Mouse (Mus musculus): ENCODE data around the gene Stk31. TPM values are rescaled to one million over a fixed set of nuclear protein-coding genes. Genes with fewer than 3 reads are reported as not detected.

Gene Stk31
- polyA plus RNA-seq (2015; fragmentation: Nextera tagmentation; extraction: Ambion mirVana): 0.11 and 0.20 TPM in 2 replicates

- H3K4me2 ChIP-seq (ENCODE audit: low read length): no peak within 1 kb of the TSS
- H3K36me3 ChIP-seq (ENCODE audit: control insufficient read depth, insufficient read depth, low read length): no peaks in the 10 kb centered on the region
- H3K9ac ChIP-seq (ENCODE audit: low read depth, low read length): no peak within 1 kb of the TSS
- WGBS: 91% methylated on average over 34 of the region's 34 CpGs
- no peaks in the 10 kb centered on the region for H3K4me1 ChIP-seq (ENCODE audit: control insufficient read depth, insufficient read depth, low read length)
- no peaks in the 10 kb centered on the region for H3K27me3 ChIP-seq (ENCODE audit: control insufficient read depth, insufficient read depth, low read depth, low read length)
- no peak within 1 kb of the TSS for H3K4me3 ChIP-seq (ENCODE audit: low read depth, low read length)
- ATAC-seq: no peak
- H3K27ac ChIP-seq (ENCODE audit: low read length): no peak within 1 kb of the TSS
- no peaks in the 10 kb centered on the region for H3K9me3 ChIP-seq (replicated peaks; ENCODE audit: control insufficient read depth, low read length, poor library complexity, severe bottlenecking)
Observed at GRCm38 (mm10) chr6:49395316-49395715, at the start of gene Stk31. Stk31 (plus strand) TSS chr6:49395604.

GRCm38 (mm10) chr6:49349826-49350225, 45.6 kb upstream of the Stk31 start:
- no peak overlapping the region for H3K4me3 ChIP-seq (ENCODE audit: low read depth, low read length)
- no peaks in the 10 kb centered on the region for H3K4me1 ChIP-seq (ENCODE audit: control insufficient read depth, insufficient read depth, low read length)
- WGBS: 94% methylated on average over 7 of the region's 7 CpGs
- ATAC-seq: no peak
- H3K9me3 ChIP-seq (replicated peaks; ENCODE audit: control insufficient read depth, low read length, poor library complexity, severe bottlenecking): no peaks in the 10 kb centered on the region
- H3K27me3 ChIP-seq (ENCODE audit: control insufficient read depth, insufficient read depth, low read depth, low read length): no peaks in the 10 kb centered on the region
- no peak overlapping the region for H3K27ac ChIP-seq (ENCODE audit: low read length)
- no peak overlapping the region for H3K9ac ChIP-seq (ENCODE audit: low read depth, low read length)
- no peaks in the 10 kb centered on the region for H3K36me3 ChIP-seq (ENCODE audit: control insufficient read depth, insufficient read depth, low read length)
- no peak overlapping the region for H3K4me2 ChIP-seq (ENCODE audit: low read length)

- H3K4me3 ChIP-seq (ENCODE audit: low read depth, low read length): no peak overlapping the region
- ATAC-seq: no peak
- H3K36me3 ChIP-seq (ENCODE audit: control insufficient read depth, insufficient read depth, low read length): no peaks in the 10 kb centered on the region
- H3K27ac ChIP-seq (ENCODE audit: low read length): no peak overlapping the region
- no peaks in the 10 kb centered on the region for H3K27me3 ChIP-seq (ENCODE audit: control insufficient read depth, insufficient read depth, low read depth, low read length)
- H3K4me2 ChIP-seq (ENCODE audit: low read length): no peak overlapping the region
- H3K9me3 ChIP-seq (replicated peaks; ENCODE audit: control insufficient read depth, low read length, poor library complexity, severe bottlenecking): no peaks in the 10 kb centered on the region
- WGBS: 87% methylated on average over 3 of the region's 3 CpGs
- no peak overlapping the region for H3K9ac ChIP-seq (ENCODE audit: low read depth, low read length)
- H3K4me1 ChIP-seq (ENCODE audit: control insufficient read depth, insufficient read depth, low read length): no peaks in the 10 kb centered on the region
Observed at GRCm38 (mm10) chr6:49354613-49355012, 40.8 kb upstream of the Stk31 start.

GRCm38 (mm10) chr6:49355171-49355570, 40.2 kb upstream of the Stk31 start:
- H3K4me2 ChIP-seq (ENCODE audit: low read length): no peak overlapping the region
- H3K9ac ChIP-seq (ENCODE audit: low read depth, low read length): no peak overlapping the region
- no peaks in the 10 kb centered on the region for H3K9me3 ChIP-seq (replicated peaks; ENCODE audit: control insufficient read depth, low read length, poor library complexity, severe bottlenecking)
- no peak overlapping the region for H3K27ac ChIP-seq (ENCODE audit: low read length)
- H3K4me1 ChIP-seq (ENCODE audit: control insufficient read depth, insufficient read depth, low read length): no peaks in the 10 kb centered on the region
- 64% methylated on average over 4 of the region's 4 CpGs for WGBS
- no peaks in the 10 kb centered on the region for H3K27me3 ChIP-seq (ENCODE audit: control insufficient read depth, insufficient read depth, low read depth, low read length)
- H3K36me3 ChIP-seq (ENCODE audit: control insufficient read depth, insufficient read depth, low read length): no peaks in the 10 kb centered on the region
- no peak for ATAC-seq
- H3K4me3 ChIP-seq (ENCODE audit: low read depth, low read length): no peak overlapping the region

- Histone ChIP-seq H3K36me3 (ENCODE audit: control insufficient read depth, insufficient read depth, low read length) (no peaks in the 10 kb centered on the region), H3K27ac (ENCODE audit: low read length) (no peak overlapping the region), H3K9me3 (replicated peaks; ENCODE audit: control insufficient read depth, low read length, poor library complexity, severe bottlenecking) (no peaks in the 10 kb centered on the region), H3K4me1 (ENCODE audit: control insufficient read depth, insufficient read depth, low read length) (no peaks in the 10 kb centered on the region), H3K27me3 (ENCODE audit: control insufficient read depth, insufficient read depth, low read depth, low read length) (no peaks in the 10 kb centered on the region), H3K9ac (ENCODE audit: low read depth, low read length) (no peak overlapping the region), H3K4me3 (ENCODE audit: low read depth, low read length) (no peak overlapping the region), H3K4me2 (ENCODE audit: low read length) (no peak overlapping the region)
- no peak for ATAC-seq
Observed at GRCm38 (mm10) chr6:49360420-49360819, 35.0 kb upstream of the Stk31 start.

- Histone ChIP-seq H3K36me3 (ENCODE audit: control insufficient read depth, insufficient read depth, low read length) (no peaks in the 10 kb centered on the region), H3K9ac (ENCODE audit: low read depth, low read length) (peak within 1 kb of the TSS; percentile 75), H3K4me2 (ENCODE audit: low read length) (peak within 1 kb of the TSS; percentile 91), H3K27me3 (ENCODE audit: control insufficient read depth, insufficient read depth, low read depth, low read length) (no peaks in the 10 kb centered on the region), H3K4me3 (ENCODE audit: low read depth, low read length) (peak within 1 kb of the TSS; percentile 73), H3K4me1 (ENCODE audit: control insufficient read depth, insufficient read depth, low read length) (peaks cover 12% of the 10 kb centered on the region), H3K9me3 (replicated peaks; ENCODE audit: control insufficient read depth, low read length, poor library complexity, severe bottlenecking) (no peaks in the 10 kb centered on the region), H3K27ac (ENCODE audit: low read length) (peak within 1 kb of the TSS; percentile 67)
- peak; percentile 97 for ATAC-seq
- WGBS: 4% methylated on average over 42 of the region's 49 CpGs
Observed at GRCm38 (mm10) chr6:49367159-49368054, 28.0 kb upstream of the Stk31 start, which contains the start of gene Fam221a. Fam221a (plus strand) TSS chr6:49367739.

GRCm38 (mm10) chr6:49368212-49368611, 27.2 kb upstream of the Stk31 start:
- H3K4me1 ChIP-seq (ENCODE audit: control insufficient read depth, insufficient read depth, low read length): peaks cover 12% of the 10 kb centered on the region
- ATAC-seq: no peak
- peak overlapping the region; percentile 91 for H3K4me2 ChIP-seq (ENCODE audit: low read length)
- peak overlapping the region; percentile 75 for H3K9ac ChIP-seq (ENCODE audit: low read depth, low read length)
- H3K27me3 ChIP-seq (ENCODE audit: control insufficient read depth, insufficient read depth, low read depth, low read length): no peaks in the 10 kb centered on the region
- H3K9me3 ChIP-seq (replicated peaks; ENCODE audit: control insufficient read depth, low read length, poor library complexity, severe bottlenecking): no peaks in the 10 kb centered on the region
- no peak overlapping the region for H3K27ac ChIP-seq (ENCODE audit: low read length)
- peak overlapping the region; percentile 73 for H3K4me3 ChIP-seq (ENCODE audit: low read depth, low read length)
- no peaks in the 10 kb centered on the region for H3K36me3 ChIP-seq (ENCODE audit: control insufficient read depth, insufficient read depth, low read length)
- 32% methylated on average over 3 of the region's 3 CpGs for whole genome bisulfite sequencing

GRCm38 (mm10) chr6:49372705-49373104, 22.7 kb upstream of the Stk31 start:
- H3K27ac ChIP-seq (ENCODE audit: low read length): no peak overlapping the region
- no peaks in the 10 kb centered on the region for H3K27me3 ChIP-seq (ENCODE audit: control insufficient read depth, insufficient read depth, low read depth, low read length)
- 86% methylated on average over 4 of the region's 4 CpGs for WGBS
- H3K4me1 ChIP-seq (ENCODE audit: control insufficient read depth, insufficient read depth, low read length): peaks cover 9% of the 10 kb centered on the region
- H3K4me2 ChIP-seq (ENCODE audit: low read length): no peak overlapping the region
- no peaks in the 10 kb centered on the region for H3K9me3 ChIP-seq (replicated peaks; ENCODE audit: control insufficient read depth, low read length, poor library complexity, severe bottlenecking)
- H3K4me3 ChIP-seq (ENCODE audit: low read depth, low read length): no peak overlapping the region
- H3K9ac ChIP-seq (ENCODE audit: low read depth, low read length): no peak overlapping the region
- no peaks in the 10 kb centered on the region for H3K36me3 ChIP-seq (ENCODE audit: control insufficient read depth, insufficient read depth, low read length)
- ATAC-seq: no peak

GRCm38 (mm10) chr6:49373943-49374342, 21.5 kb upstream of the Stk31 start:
- Histone ChIP-seq H3K27ac (ENCODE audit: low read length) (no peak overlapping the region), H3K4me2 (ENCODE audit: low read length) (no peak overlapping the region), H3K9ac (ENCODE audit: low read depth, low read length) (no peak overlapping the region), H3K27me3 (ENCODE audit: control insufficient read depth, insufficient read depth, low read depth, low read length) (no peaks in the 10 kb centered on the region), H3K4me1 (ENCODE audit: control insufficient read depth, insufficient read depth, low read length) (peaks cover under 1% of the 10 kb centered on the region; the same call in 1 of the 2 replicates), H3K9me3 (replicated peaks; ENCODE audit: control insufficient read depth, low read length, poor library complexity, severe bottlenecking) (no peaks in the 10 kb centered on the region), H3K36me3 (ENCODE audit: control insufficient read depth, insufficient read depth, low read length) (no peaks in the 10 kb centered on the region), H3K4me3 (ENCODE audit: low read depth, low read length) (no peak overlapping the region)
- 81% methylated on average over 2 of the region's 2 CpGs for WGBS
- no peak for ATAC-seq
